Mouse (Mus musculus) liver, embryonic 14.5 days (tissue): ENCODE data around the gene Zfp146.

ENCODE experiments used
- CTCF ChIP-seq: IDR thresholded peaks from 2 replicates; pipeline ENCODE4 v1.5.1; 2016; ENCODE audit warnings: antibody characterized with exemption, low read depth, control low read depth
- EP300 ChIP-seq: IDR thresholded peaks from 2 replicates; pipeline ENCODE4 v1.6.1; 2016; ENCODE audit warnings: antibody characterized with exemption, low read depth

GRCm38 (mm10) chr7:30143555-30144209, 25.9 kb downstream of the Zfp146 start:
- no peak for TF ChIP-seq EP300
- TF ChIP-seq CTCF = no peak
